Mouse (Mus musculus) limb, embryonic 12.5 days (tissue): ENCODE measurements around the gene Rhog. TPM values are rescaled to one million over a fixed set of nuclear protein-coding genes. Genes with fewer than 3 reads are reported as not detected.

Source experiments
- ATAC-seq: fragments of 200-750 bp; cut with Nextera tagmentation; 2 replicates; pipeline ENCODE4 v1.8.0; 2017; ENCODE audit warnings: low read depth, moderate TSS enrichment; ENCODE audit not compliant: insufficient number of reproducible peaks, insufficient read depth, low FRiP score, low TSS enrichment
- H3K27ac ChIP-seq: fragments of 300-500 bp; sonication (generic); 2 replicates; pipeline ENCODE4 v1.5.1; 2016; ENCODE audit warnings: mild to moderate bottlenecking, moderate library complexity
- H3K27me3 ChIP-seq: fragments of 300-500 bp; sonication (generic); 2 replicates; pipeline ENCODE4 v1.6.1; 2016; ENCODE audit warnings: mild to moderate bottlenecking, moderate library complexity
- H3K36me3 ChIP-seq: fragments of 300-500 bp; sonication (generic); 2 replicates; pipeline ENCODE4 v1.6.1; 2016; ENCODE audit warnings: mild to moderate bottlenecking, moderate library complexity
- H3K4me1 ChIP-seq: fragments of 300-500 bp; sonication (generic); replicated peaks from 2 replicates; pipeline ENCODE4 v1.6.1; 2016
- H3K4me2 ChIP-seq: fragments of 300-500 bp; sonication (generic); 2 replicates; pipeline ENCODE4 v1.6.1; 2016; ENCODE audit warnings: mild to moderate bottlenecking, moderate library complexity
- H3K4me3 ChIP-seq: fragments of 300-500 bp; sonication (generic); replicated peaks from 2 replicates; pipeline ENCODE4 v1.5.1; 2016; ENCODE audit warnings: mild to moderate bottlenecking
- H3K9ac ChIP-seq: fragments of 300-500 bp; sonication (generic); replicated peaks from 2 replicates; pipeline ENCODE4 v1.6.1; 2016; ENCODE audit warnings: mild to moderate bottlenecking, moderate library complexity
- H3K9me3 ChIP-seq: fragments of 300-500 bp; sonication (generic); 2 replicates; pipeline ENCODE4 v1.6.1; 2016; ENCODE audit warnings: mild to moderate bottlenecking, moderate library complexity
- WGBS: fragments of 180-500 bp; shearing (Covaris S2); methylation state at CpG from one replicate; pipeline ENCODE4 v1.1.7; 2016; 5-methylcytosine and 5-hydroxymethylcytosine counted together
- polyA plus RNA-seq: library from polyadenylated mRNA; unstranded; fragments of >200 nt; fragmentation: Nextera tagmentation; extraction: Ambion mirVana; gene quantifications from 2 replicates; pipeline ENCODE4 v1.2.1, GENCODE M21; 2016

Gene Rhog
- polyA plus RNA-seq, 1 experiment from 2014 or later: 47.8 TPM

GRCm38 (mm10) chr7:102250631-102251214, 5.1 kb downstream of the Rhog start:
- Histone ChIP-seq H3K9me3 (no peaks in the 10 kb centered on the region), H3K36me3 (no peaks in the 10 kb centered on the region), H3K27me3 (no peaks in the 10 kb centered on the region), H3K4me1 (peaks cover 37% of the 10 kb centered on the region), H3K4me2 (peak overlapping the region; percentile 86), H3K27ac (peak overlapping the region; percentile 98), H3K9ac (peak overlapping the region; percentile 89), H3K4me3 (peak overlapping the region; percentile 82)
- ATAC-seq: peak; percentile 39; the same call in 1 of the 2 replicates
- WGBS: 1% methylated on average over 33 of the region's 33 CpGs

GRCm38 (mm10) chr7:102249896-102250630, 5.8 kb downstream of the Rhog start:
- Histone ChIP-seq H3K4me1 (peaks cover 41% of the 10 kb centered on the region), H3K4me3 (peak overlapping the region; percentile 82), H3K36me3 (no peaks in the 10 kb centered on the region), H3K9ac (peak overlapping the region; percentile 89), H3K4me2 (peak overlapping the region; percentile 86), H3K27me3 (no peaks in the 10 kb centered on the region), H3K27ac (peak overlapping the region; percentile 98), H3K9me3 (no peaks in the 10 kb centered on the region)
- peak; percentile 83 for ATAC-seq
- under 1% methylated on average over 47 of the region's 49 CpGs for WGBS

- no peaks in the 10 kb centered on the region for H3K36me3 ChIP-seq
- H3K9ac ChIP-seq: peak overlapping the region; percentile 89
- peak; percentile 26 for ATAC-seq
- peak overlapping the region; percentile 86 for H3K4me2 ChIP-seq
- H3K4me3 ChIP-seq: peak overlapping the region; percentile 82
- no peaks in the 10 kb centered on the region for H3K9me3 ChIP-seq
- H3K27ac ChIP-seq: peak overlapping the region; percentile 98
- no peaks in the 10 kb centered on the region for H3K27me3 ChIP-seq
- WGBS: under 1% methylated on average over 23 of the region's 23 CpGs
- H3K4me1 ChIP-seq: peaks cover 41% of the 10 kb centered on the region
These were observed 6.3 kb downstream of the Rhog start for GRCm38 (mm10) chr7:102249531-102249895.

- H3K4me1 ChIP-seq: peaks cover 41% of the 10 kb centered on the region
- no peaks in the 10 kb centered on the region for H3K27me3 ChIP-seq
- peak overlapping the region; percentile 89 for H3K9ac ChIP-seq
- 26% methylated on average over 16 of the region's 16 CpGs for WGBS
- no peaks in the 10 kb centered on the region for H3K9me3 ChIP-seq
- H3K36me3 ChIP-seq: 0 out of 2 replicates have a peak, but pooled peaks cover 4% of the 10 kb centered on the region
- ATAC-seq: no peak
- H3K4me3 ChIP-seq: peak overlapping the region; percentile 82
- peak overlapping the region; percentile 86 for H3K4me2 ChIP-seq
- peak overlapping the region; percentile 98 for H3K27ac ChIP-seq
These were observed 7.0 kb downstream of the Rhog start for GRCm38 (mm10) chr7:102248691-102249404.

GRCm38 (mm10) chr7:102246956-102247797, 8.7 kb downstream of the Rhog start:
- Histone ChIP-seq H3K9me3 (no peaks in the 10 kb centered on the region), H3K36me3 (peaks cover 13% of the 10 kb centered on the region; the same call in 1 of the 2 replicates), H3K4me3 (0 out of 2 replicates have a peak overlapping the region, but pooled peaks have one; percentile 15), H3K4me2 (peak overlapping the region; percentile 86), H3K4me1 (peaks cover 41% of the 10 kb centered on the region), H3K9ac (no peak overlapping the region), H3K27ac (no peak overlapping the region), H3K27me3 (no peaks in the 10 kb centered on the region)
- ATAC-seq: no peak
- 47% methylated on average over 12 of the region's 12 CpGs for WGBS

GRCm38 (mm10) chr7:102246265-102246664, 9.6 kb downstream of the Rhog start:
- no peak overlapping the region for H3K4me3 ChIP-seq

GRCm38 (mm10) chr7:102245775-102246174, 10.1 kb downstream of the Rhog start:
- Histone ChIP-seq H3K27me3 (no peaks in the 10 kb centered on the region), H3K9ac (peak overlapping the region; percentile 28; the same call in 1 of the 2 replicates), H3K36me3 (peaks cover 26% of the 10 kb centered on the region), H3K4me3 (no peak overlapping the region), H3K9me3 (no peaks in the 10 kb centered on the region), H3K4me2 (no peak overlapping the region; the same call in 1 of the 2 replicates), H3K27ac (0 out of 2 replicates have a peak overlapping the region, but pooled peaks have one; percentile 30), H3K4me1 (peaks cover 41% of the 10 kb centered on the region)
- no peak for ATAC-seq
- 7% methylated on average over 1 of the region's 1 CpGs for WGBS

More at GRCm38 (mm10) chr7:102246265-102246664, 9.6 kb downstream of the Rhog start:
- Histone ChIP-seq H3K4me2 (no peak overlapping the region), H3K9ac (0 out of 2 replicates have a peak overlapping the region, but pooled peaks have one; percentile 28), H3K4me1 (peaks cover 41% of the 10 kb centered on the region), H3K9me3 (no peaks in the 10 kb centered on the region), H3K27me3 (no peaks in the 10 kb centered on the region), H3K36me3 (peaks cover 22% of the 10 kb centered on the region), H3K27ac (0 out of 2 replicates have a peak overlapping the region, but pooled peaks have one; percentile 30)
- 51% methylated on average over 6 of the region's 6 CpGs for WGBS
- ATAC-seq: no peak

GRCm38 (mm10) chr7:102244782-102245535, 10.9 kb downstream of the Rhog start:
- H3K36me3 ChIP-seq: peaks cover 35% of the 10 kb centered on the region
- peaks cover 41% of the 10 kb centered on the region for H3K4me1 ChIP-seq
- no peaks in the 10 kb centered on the region for H3K27me3 ChIP-seq
- 0 out of 2 replicates have a peak overlapping the region, but pooled peaks have one; percentile 30 for H3K27ac ChIP-seq
- no peak overlapping the region for H3K9ac ChIP-seq
- no peaks in the 10 kb centered on the region for H3K9me3 ChIP-seq
- no peak overlapping the region for H3K4me3 ChIP-seq
- no peak overlapping the region for H3K4me2 ChIP-seq
- WGBS: 92% methylated on average over 3 of the region's 3 CpGs
- ATAC-seq: no peak

GRCm38 (mm10) chr7:102243870-102244269, 12.0 kb downstream of the Rhog start:
- Histone ChIP-seq H3K4me3 (no peak overlapping the region), H3K9ac (no peak overlapping the region), H3K27me3 (no peaks in the 10 kb centered on the region), H3K27ac (no peak overlapping the region), H3K4me1 (peaks cover 35% of the 10 kb centered on the region), H3K4me2 (no peak overlapping the region), H3K36me3 (peaks cover 46% of the 10 kb centered on the region), H3K9me3 (no peaks in the 10 kb centered on the region)
- ATAC-seq: no peak
- WGBS: 81% methylated on average over 2 of the region's 2 CpGs

GRCm38 (mm10) chr7:102242917-102243316, 12.9 kb downstream of the Rhog start:
- Histone ChIP-seq H3K9ac (no peak overlapping the region), H3K4me1 (peaks cover 25% of the 10 kb centered on the region), H3K36me3 (peaks cover 55% of the 10 kb centered on the region), H3K27me3 (no peaks in the 10 kb centered on the region), H3K9me3 (no peaks in the 10 kb centered on the region), H3K27ac (no peak overlapping the region), H3K4me2 (no peak overlapping the region), H3K4me3 (no peak overlapping the region)
- WGBS: 84% methylated on average over 3 of the region's 3 CpGs
- no peak for ATAC-seq
